Mouse (Mus musculus) thymus, adult 18-20 months (tissue): ENCODE measurements around the gene H2-M10.2.

Experiments used
- DNase-seq, 2 experiments: peaks; one replicate each; pipeline ENCODE4 v3.0.0; 2022; ENCODE audit warnings: mixed read lengths in 2 of 2

Gene H2-M10.2

GRCm38 (mm10) chr17:36248886-36249285 is 37.4 kb downstream of the H2-M10.2 start:
- DNase-seq, result no peak

DNA sequence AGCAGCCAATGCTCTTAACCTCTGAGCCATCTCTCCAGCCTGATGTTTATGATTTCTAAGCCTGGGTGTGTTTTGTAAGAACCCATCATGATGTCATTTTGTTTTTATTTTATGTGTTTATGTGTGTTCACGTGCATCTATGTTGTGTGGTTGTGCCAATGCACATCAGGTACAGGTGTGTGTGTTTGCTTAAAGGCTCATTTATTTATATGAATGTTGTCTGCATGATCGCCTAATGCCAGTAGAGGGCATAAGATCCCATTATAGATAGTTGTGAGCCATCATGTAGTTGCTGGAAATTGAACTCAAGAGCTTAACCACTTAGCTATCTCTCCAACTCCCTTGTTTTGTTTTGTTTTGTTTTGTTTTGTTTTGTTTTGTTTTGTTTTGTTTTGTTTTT is 40.5 kb downstream of the H2-M10.2 start:
- no peak for DNase-seq

- DNase-seq, result no peak
Observed at GRCm38 (mm10) chr17:36244031-36244430, 42.3 kb downstream of the H2-M10.2 start.

- no peak for DNase-seq
Observed at GRCm38 (mm10) chr17:36240637-36241213, 45.6 kb downstream of the H2-M10.2 start.

DNA sequence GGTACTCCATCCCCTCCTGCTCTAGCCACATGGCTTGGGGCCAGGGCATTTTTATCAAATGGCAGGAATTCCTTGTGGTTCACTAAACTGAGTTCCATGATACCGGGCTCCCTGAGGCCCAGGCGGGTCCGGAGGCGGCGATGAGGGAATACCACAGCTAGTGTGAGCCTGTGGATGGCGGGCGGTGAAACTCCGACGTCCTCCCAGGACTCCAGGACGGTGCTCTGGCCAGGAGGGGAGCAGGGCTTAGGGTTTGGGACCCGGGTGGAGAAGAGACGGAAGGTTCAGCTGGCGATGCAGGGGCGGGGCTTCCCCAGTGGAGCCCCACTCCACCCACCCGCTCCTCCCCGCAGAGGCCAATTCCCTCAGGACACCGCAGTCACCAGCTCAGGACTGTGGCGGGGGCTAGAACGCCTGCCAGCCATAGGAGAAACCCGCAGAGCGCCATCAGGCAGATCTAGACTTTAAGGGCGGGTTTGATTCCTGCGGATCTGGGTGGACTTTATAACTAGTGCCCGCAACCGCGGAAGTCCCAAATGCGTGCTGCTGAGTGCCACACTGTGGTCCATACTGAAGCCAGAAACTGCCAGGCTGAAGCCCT is 48.9 kb downstream of the H2-M10.2 start:
- no peak for DNase-seq

- DNase-seq, result peak; percentile 44 to 71
Observed at GRCm38 (mm10) chr17:36235300-36235699, 51.0 kb downstream of the H2-M10.2 start.
